Mouse (Mus musculus): ENCODE data around the gene Parp3.

DNA sequence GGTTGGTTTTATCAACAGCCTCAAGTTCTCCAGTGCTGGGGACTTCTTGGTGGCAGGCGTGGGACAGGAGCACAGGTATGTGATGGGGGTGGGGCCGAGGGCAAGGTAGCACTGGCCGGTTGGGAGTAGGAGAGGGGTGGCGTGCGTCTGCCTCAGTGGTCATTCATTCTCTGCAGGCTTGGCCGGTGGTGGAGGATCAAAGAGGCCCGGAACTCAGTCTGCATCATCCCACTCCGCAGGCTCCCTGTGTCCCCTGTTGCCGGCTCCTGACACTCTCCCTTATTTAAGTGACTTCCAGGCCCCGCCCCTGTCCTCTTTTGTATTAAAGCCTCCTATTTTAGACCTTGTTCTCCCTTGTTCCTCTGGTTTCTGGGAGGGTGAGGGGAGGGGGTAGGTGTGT, 8.3 kb upstream of the Parp3 start:
- no peak for TF ChIP-seq POLR2A (IDR thresholded peaks at IDR 0.05; ENCODE audit: extremely low read depth, insufficient read depth, low read length)
- no peak for TF ChIP-seq CTCF (IDR thresholded peaks at IDR 0.05; ENCODE audit: low read depth, low read length)

Data from liver, adult 2 months (tissue).